Mouse (Mus musculus): ENCODE results near the gene Tor1b. TPM values are rescaled to one million over a fixed set of nuclear protein-coding genes. Genes with fewer than 3 reads are reported as not detected.

Gene Tor1b
- total RNA-seq (2014; rRNA removed) (22.9 and 25.4 TPM in 2 replicates), polyA plus RNA-seq (2015; fragmentation: Nextera tagmentation; extraction: Ambion mirVana) (18.7 and 20.4 TPM in 2 replicates)

DNA sequence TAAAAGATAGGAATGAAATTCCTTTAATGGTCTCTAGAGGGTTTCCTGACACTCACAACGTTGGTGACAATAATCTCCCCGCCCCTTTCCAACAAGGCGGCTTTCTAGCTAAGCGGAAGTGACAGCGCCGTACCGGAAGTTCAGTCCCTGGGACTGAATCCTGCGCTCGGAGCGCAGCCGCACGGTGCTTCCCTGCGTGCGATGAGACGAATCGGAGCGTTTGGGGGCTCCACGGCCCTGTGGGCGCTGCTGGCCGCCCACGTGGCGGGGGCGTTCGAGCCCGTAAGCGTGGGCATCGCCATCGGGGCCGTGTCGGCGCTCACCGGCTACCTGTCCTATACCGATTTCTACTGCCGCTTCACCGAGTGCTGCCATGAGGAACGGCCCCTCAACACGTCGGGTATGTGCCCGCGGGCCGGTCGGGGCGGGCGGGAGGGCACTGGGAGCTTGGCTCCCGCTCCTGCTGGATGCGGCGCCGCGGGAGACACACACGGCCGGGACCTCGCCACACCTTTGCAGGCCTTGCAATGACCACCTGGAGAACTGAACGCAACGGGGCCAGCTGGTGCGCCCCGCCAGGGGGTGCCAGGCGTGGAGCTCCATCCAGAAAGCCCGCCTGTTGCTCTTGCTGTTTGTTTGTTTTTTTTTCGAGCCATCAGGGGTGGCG is at the start of gene Tor1b:
TSS of gene Tor1b (plus strand) at position 136 of the 667 bp plus-strand sequence.
- H3K27me3 ChIP-seq (ENCODE audit: insufficient read depth, low read length) = no peaks in the 10 kb centered on the region
- WGBS = under 1% methylated on average over 60 of the region's 60 CpGs

DNA sequence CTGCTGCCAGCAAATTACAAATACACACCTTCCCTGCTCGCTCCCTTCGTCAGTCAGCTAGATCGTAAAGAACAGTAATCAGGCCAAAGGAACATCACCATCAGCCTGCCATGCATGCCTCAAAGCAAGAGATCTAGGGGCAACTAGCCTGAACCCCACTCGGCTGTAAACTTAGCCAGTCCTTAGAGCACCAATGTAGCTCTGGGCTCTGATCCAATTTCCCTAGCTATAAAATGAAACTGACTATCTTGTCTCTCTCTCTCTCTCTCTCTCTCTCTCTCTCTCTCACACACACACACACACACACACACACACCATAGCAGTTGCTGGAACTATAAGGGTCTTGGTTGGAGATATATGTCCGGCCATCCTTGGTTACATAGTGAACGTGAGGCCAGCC is 48.5 kb upstream of the Tor1b start:
- Histone ChIP-seq H3K36me3 (ENCODE audit: insufficient read depth, low read length) (no peaks in the 10 kb centered on the region), H3K4me3 (ENCODE audit: low read length) (no peak overlapping the region), H3K27ac (no peak overlapping the region), H3K9ac (replicated peaks; ENCODE audit: low read length) (no peak overlapping the region), H3K4me1 (ENCODE audit: insufficient read depth, low read length) (peaks cover 6% of the 10 kb centered on the region; the same call in 1 of the 2 replicates), H3K4me2 (ENCODE audit: low read depth, low read length) (no peak overlapping the region), H3K27me3 (ENCODE audit: insufficient read depth, low read length) (no peaks in the 10 kb centered on the region), H3K9me3 (ENCODE audit: low read length) (no peaks in the 10 kb centered on the region)
- ATAC-seq (no peak), DNase-seq (ENCODE audit: low spot score) (no peak)
- 74% methylated on average over 6 of the region's 6 CpGs for WGBS
- no peak for TF ChIP-seq CTCF (IDR thresholded peaks at IDR 0.05; ENCODE audit: low read depth)

More for the DNA sequence above, at the start of gene Tor1b:
- peaks cover 13% of the 10 kb centered on the region; the same call in 1 of the 2 replicates for H3K4me1 ChIP-seq (ENCODE audit: insufficient read depth, low read length)
- peak; percentile 50 for TF ChIP-seq CTCF (IDR thresholded peaks at IDR 0.05; ENCODE audit: low read depth)
- peak within 1 kb of the TSS; percentile 83 for H3K27ac ChIP-seq
- peaks cover 27% of the 10 kb centered on the region; the same call in 1 of the 2 replicates for H3K36me3 ChIP-seq (ENCODE audit: insufficient read depth, low read length)
- DNase-seq (ENCODE audit: low spot score) (peak; percentile 97), ATAC-seq (peak; percentile 95)
- H3K4me2 ChIP-seq (ENCODE audit: low read depth, low read length) = peak within 1 kb of the TSS; percentile 75
- H3K9me3 ChIP-seq (ENCODE audit: low read length) = no peaks in the 10 kb centered on the region
- H3K4me3 ChIP-seq (ENCODE audit: low read length) = peak within 1 kb of the TSS; percentile 76
- H3K9ac ChIP-seq (replicated peaks; ENCODE audit: low read length) = peak within 1 kb of the TSS; percentile 82

DNA sequence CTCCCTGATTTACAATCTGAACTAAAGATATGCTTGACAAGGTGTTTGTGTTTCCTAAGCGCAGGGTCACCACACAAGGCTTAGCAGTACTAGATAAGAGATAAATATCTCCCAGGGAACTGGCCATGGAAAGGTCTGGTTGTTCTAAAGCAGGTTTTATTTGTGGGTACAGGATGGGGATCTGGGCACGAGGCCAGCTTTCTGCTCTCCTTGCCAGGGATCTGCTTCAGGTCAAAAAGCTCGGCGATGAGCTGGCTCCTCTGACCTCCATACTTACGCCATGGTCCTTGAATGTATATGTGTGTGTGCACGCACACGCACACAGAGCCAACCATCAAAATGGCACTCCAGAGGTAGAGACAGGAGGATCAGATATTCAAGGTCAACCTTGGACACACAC is 47.8 kb upstream of the Tor1b start:
- no peak for ATAC-seq
- H3K27ac ChIP-seq = no peak overlapping the region
- no peak overlapping the region for H3K4me2 ChIP-seq (ENCODE audit: low read depth, low read length)
- WGBS = 70% methylated on average over 7 of the region's 7 CpGs
- H3K4me3 ChIP-seq (ENCODE audit: low read length) = no peak overlapping the region
- no peaks in the 10 kb centered on the region for H3K27me3 ChIP-seq (ENCODE audit: insufficient read depth, low read length)
- no peak overlapping the region for H3K9ac ChIP-seq (replicated peaks; ENCODE audit: low read length)
- DNase-seq (ENCODE audit: low spot score) = no peak
- H3K36me3 ChIP-seq (ENCODE audit: insufficient read depth, low read length) = no peaks in the 10 kb centered on the region
- TF ChIP-seq CTCF (IDR thresholded peaks at IDR 0.05; ENCODE audit: low read depth) = no peak
- peaks cover 6% of the 10 kb centered on the region; the same call in 1 of the 2 replicates for H3K4me1 ChIP-seq (ENCODE audit: insufficient read depth, low read length)
- H3K9me3 ChIP-seq (ENCODE audit: low read length) = no peaks in the 10 kb centered on the region

DNA sequence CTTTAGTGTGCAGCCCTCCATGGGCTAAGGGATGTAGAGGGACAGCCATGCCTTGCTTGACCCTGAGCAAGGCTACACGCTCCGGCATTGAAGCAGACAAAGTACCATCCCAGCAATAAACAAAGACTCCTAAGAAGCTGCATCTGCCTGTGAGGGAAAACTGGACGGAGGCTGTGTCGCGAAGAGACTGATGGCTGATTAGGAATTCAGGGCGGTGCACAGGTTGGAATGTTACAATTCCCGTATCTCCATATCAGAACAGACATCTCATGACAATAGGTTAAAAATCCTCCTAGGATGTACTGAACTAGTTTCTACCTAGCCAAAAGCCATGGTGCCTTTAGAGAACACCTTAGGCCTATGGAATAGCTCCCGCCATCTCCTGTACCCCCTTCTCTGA is 46.9 kb upstream of the Tor1b start:
- no peak overlapping the region for H3K4me2 ChIP-seq (ENCODE audit: low read depth, low read length)
- no peak for TF ChIP-seq CTCF (IDR thresholded peaks at IDR 0.05; ENCODE audit: low read depth)
- no peaks in the 10 kb centered on the region for H3K27me3 ChIP-seq (ENCODE audit: insufficient read depth, low read length)
- no peaks in the 10 kb centered on the region for H3K9me3 ChIP-seq (ENCODE audit: low read length)
- no peak for DNase-seq (ENCODE audit: low spot score)
- WGBS = 75% methylated on average over 8 of the region's 8 CpGs
- ATAC-seq = no peak
- no peak overlapping the region for H3K27ac ChIP-seq
- H3K4me1 ChIP-seq (ENCODE audit: insufficient read depth, low read length) = peaks cover 6% of the 10 kb centered on the region; the same call in 1 of the 2 replicates
- H3K36me3 ChIP-seq (ENCODE audit: insufficient read depth, low read length) = no peaks in the 10 kb centered on the region
- no peak overlapping the region for H3K9ac ChIP-seq (replicated peaks; ENCODE audit: low read length)
- no peak overlapping the region for H3K4me3 ChIP-seq (ENCODE audit: low read length)

DNA sequence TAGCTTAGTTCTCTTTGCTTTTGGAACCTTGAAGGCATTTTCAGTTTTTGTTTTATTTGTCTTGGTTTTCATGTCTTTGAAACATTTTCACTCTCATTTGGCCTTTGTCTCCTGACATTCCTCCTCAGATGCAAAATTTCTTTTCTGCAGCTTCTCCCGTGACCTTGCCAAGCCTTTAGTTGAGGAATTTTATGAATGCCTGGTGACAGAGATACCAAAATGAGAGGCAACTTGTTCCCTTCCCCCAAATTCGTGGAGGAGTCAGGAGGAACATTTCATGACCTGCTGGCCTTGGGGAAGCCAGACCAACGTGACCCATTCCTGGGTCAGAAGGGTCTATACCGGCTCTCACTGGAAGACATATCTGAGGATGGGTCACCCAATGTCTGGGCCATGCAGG is 46.1 kb upstream of the Tor1b start:
- ATAC-seq (no peak), DNase-seq (ENCODE audit: low spot score) (no peak)
- H3K9me3 ChIP-seq (ENCODE audit: low read length) = no peaks in the 10 kb centered on the region
- WGBS = 77% methylated on average over 4 of the region's 4 CpGs
- no peak overlapping the region for H3K4me3 ChIP-seq (ENCODE audit: low read length)
- H3K4me2 ChIP-seq (ENCODE audit: low read depth, low read length) = no peak overlapping the region
- H3K36me3 ChIP-seq (ENCODE audit: insufficient read depth, low read length) = no peaks in the 10 kb centered on the region
- H3K9ac ChIP-seq (replicated peaks; ENCODE audit: low read length) = no peak overlapping the region
- H3K4me1 ChIP-seq (ENCODE audit: insufficient read depth, low read length) = peaks cover 6% of the 10 kb centered on the region; the same call in 1 of the 2 replicates
- H3K27ac ChIP-seq = no peak overlapping the region
- no peaks in the 10 kb centered on the region for H3K27me3 ChIP-seq (ENCODE audit: insufficient read depth, low read length)
- no peak for TF ChIP-seq CTCF (IDR thresholded peaks at IDR 0.05; ENCODE audit: low read depth)

DNA sequence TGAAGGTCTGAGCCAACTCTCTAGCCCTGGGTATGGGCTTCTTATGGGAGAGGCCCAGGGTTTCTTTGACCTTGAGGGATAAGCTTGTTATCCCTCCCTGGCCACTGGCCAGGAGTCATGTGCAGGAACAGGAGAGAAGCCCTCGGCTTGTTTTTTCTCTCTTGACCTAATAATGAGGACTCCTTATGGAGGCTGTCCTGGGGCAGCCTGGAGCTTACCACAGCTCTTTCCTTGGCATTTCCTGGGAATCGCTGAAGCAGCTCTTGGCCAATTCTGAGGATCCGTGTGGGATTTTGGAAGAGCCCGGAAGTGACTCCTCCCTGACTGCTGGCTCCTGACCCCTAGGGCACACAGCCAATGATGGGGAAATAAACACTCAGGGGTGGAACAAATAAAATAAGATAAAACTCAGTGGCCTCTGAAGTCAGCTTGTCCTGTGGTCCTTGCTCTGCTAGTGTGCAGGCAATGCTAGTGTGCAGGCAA is 40.4 kb upstream of the Tor1b start:
- H3K4me2 ChIP-seq (ENCODE audit: low read depth, low read length) = no peak overlapping the region
- H3K36me3 ChIP-seq (ENCODE audit: insufficient read depth, low read length) = no peaks in the 10 kb centered on the region
- no peaks in the 10 kb centered on the region for H3K27me3 ChIP-seq (ENCODE audit: insufficient read depth, low read length)
- H3K4me1 ChIP-seq (ENCODE audit: insufficient read depth, low read length) = no peaks in the 10 kb centered on the region
- H3K4me3 ChIP-seq (ENCODE audit: low read length) = no peak overlapping the region
- H3K27ac ChIP-seq = no peak overlapping the region
- TF ChIP-seq CTCF (IDR thresholded peaks at IDR 0.05; ENCODE audit: low read depth) = no peak
- ATAC-seq (no peak), DNase-seq (ENCODE audit: low spot score) (no peak)
- H3K9ac ChIP-seq (replicated peaks; ENCODE audit: low read length) = no peak overlapping the region
- WGBS = 36% methylated on average over 4 of the region's 4 CpGs
- no peaks in the 10 kb centered on the region for H3K9me3 ChIP-seq (ENCODE audit: low read length)

DNA sequence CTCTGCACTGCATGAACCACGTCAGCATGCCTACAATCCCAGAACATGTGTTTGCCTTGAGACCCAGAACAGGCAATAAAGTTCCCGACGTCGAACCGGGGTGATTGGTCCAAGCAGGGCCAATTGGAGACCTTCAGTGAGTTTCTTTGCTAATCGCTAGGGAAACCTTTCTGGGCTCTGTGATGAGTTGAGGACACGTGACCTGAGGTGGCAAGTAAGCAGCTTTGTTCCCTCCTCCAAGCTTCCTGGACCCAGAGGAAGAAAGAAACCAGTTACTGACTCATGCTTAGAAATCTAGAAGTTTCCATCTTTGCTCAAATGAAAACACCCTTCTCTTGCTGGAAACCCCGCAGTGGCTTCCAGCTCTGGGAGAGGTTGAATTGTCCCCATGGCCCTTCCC is 39.7 kb upstream of the Tor1b start:
- Histone ChIP-seq H3K27me3 (ENCODE audit: insufficient read depth, low read length) (no peaks in the 10 kb centered on the region), H3K36me3 (ENCODE audit: insufficient read depth, low read length) (no peaks in the 10 kb centered on the region), H3K4me2 (ENCODE audit: low read depth, low read length) (no peak overlapping the region), H3K27ac (no peak overlapping the region), H3K4me1 (ENCODE audit: insufficient read depth, low read length) (no peaks in the 10 kb centered on the region), H3K9me3 (ENCODE audit: low read length) (no peaks in the 10 kb centered on the region), H3K4me3 (ENCODE audit: low read length) (no peak overlapping the region), H3K9ac (replicated peaks; ENCODE audit: low read length) (no peak overlapping the region)
- WGBS = 88% methylated on average over 8 of the region's 8 CpGs
- TF ChIP-seq CTCF (IDR thresholded peaks at IDR 0.05; ENCODE audit: low read depth) = no peak
- ATAC-seq (no peak), DNase-seq (ENCODE audit: low spot score) (no peak)
